Mouse (Mus musculus) heart, embryonic 14.5 days (tissue): ENCODE measurements around the gene Uvrag. TPM values are rescaled to one million over a fixed set of nuclear protein-coding genes. Genes with fewer than 3 reads are reported as not detected.

ENCODE experiments used
- ATAC-seq: fragments of 200-750 bp; cut with Nextera tagmentation; 2 replicates; pipeline ENCODE4 v1.8.0; 2017; ENCODE audit warnings: low read depth, moderate TSS enrichment; ENCODE audit not compliant: insufficient number of reproducible peaks, insufficient read depth, low FRiP score
- H3K27ac ChIP-seq, 2 experiments: fragments of 200-500 bp in 1 of 2; fragments of 300-500 bp in 1 of 2; sonication (generic) in 1 of 2; replicated peaks in 1 of 2; 2 replicates each; pipeline ENCODE4 v1.5.1; 2012 to 2014; ENCODE audit warnings: low read depth in 2 of 2, low read length in 2 of 2, control low read depth in 1 of 2, mild to moderate bottlenecking in 1 of 2, mixed read lengths in 1 of 2; ENCODE audit not compliant: control insufficient read depth in 1 of 2, insufficient read depth in 1 of 2
- H3K27me3 ChIP-seq: fragments of 300-500 bp; sonication (generic); 2 replicates; pipeline ENCODE4 v1.6.1; 2014; ENCODE audit warnings: mild to moderate bottlenecking, low read length, control low read depth; ENCODE audit not compliant: control insufficient read depth, insufficient read depth
- H3K36me3 ChIP-seq: fragments of 300-500 bp; sonication (generic); 2 replicates; pipeline ENCODE4 v1.6.1; 2014; ENCODE audit warnings: mild to moderate bottlenecking, control low read depth, low read length, mixed read lengths; ENCODE audit not compliant: control insufficient read depth, insufficient read depth
- H3K4me1 ChIP-seq, 2 experiments: fragments of 200-500 bp in 1 of 2; fragments of 300-500 bp in 1 of 2; sonication (generic) in 1 of 2; 2 replicates each; pipeline ENCODE4 v1.6.1; 2012 to 2014; ENCODE audit warnings: low read length in 2 of 2, control low read depth in 1 of 2, mixed read lengths in 1 of 2; ENCODE audit not compliant: control insufficient read depth in 2 of 2, insufficient read depth in 2 of 2
- H3K4me2 ChIP-seq: fragments of 300-500 bp; sonication (generic); 2 replicates; pipeline ENCODE4 v1.6.1; 2014; ENCODE audit warnings: mild to moderate bottlenecking, low read length
- H3K4me3 ChIP-seq, 2 experiments: fragments of 200-500 bp in 1 of 2; fragments of 300-500 bp in 1 of 2; sonication (generic) in 1 of 2; 2 replicates each; pipeline ENCODE4 v1.5.1; 2012 to 2014; ENCODE audit warnings: low read length in 2 of 2, mild to moderate bottlenecking in 2 of 2, control low read depth in 1 of 2, low read depth in 1 of 2, moderate library complexity in 1 of 2; ENCODE audit not compliant: control insufficient read depth in 1 of 2, insufficient read depth in 1 of 2
- H3K9ac ChIP-seq: fragments of 300-500 bp; sonication (generic); 2 replicates; pipeline ENCODE4 v1.6.1; 2014; ENCODE audit warnings: mild to moderate bottlenecking, low read length
- H3K9me3 ChIP-seq: fragments of 300-500 bp; sonication (generic); 2 replicates; pipeline ENCODE4 v1.6.1; 2016; ENCODE audit warnings: low read length, control low read depth; ENCODE audit not compliant: control insufficient read depth
- WGBS: fragments of 180-500 bp; shearing (Covaris S2); extraction: QIAGEN DNeasy Blood & Tissue Kit; methylation state at CpG from one replicate; pipeline ENCODE4 v1.1.7; 2014; 5-methylcytosine and 5-hydroxymethylcytosine counted together
- polyA plus RNA-seq: library from polyadenylated mRNA; unstranded; fragments of >200 nt; fragmentation: Nextera tagmentation; extraction: Ambion mirVana; gene quantifications from 2 replicates; pipeline ENCODE4 v1.2.1, GENCODE M21; 2014

Uvrag gene
- polyA plus RNA-seq, 1 experiment from 2014 or later, result 18.9 TPM

DNA sequence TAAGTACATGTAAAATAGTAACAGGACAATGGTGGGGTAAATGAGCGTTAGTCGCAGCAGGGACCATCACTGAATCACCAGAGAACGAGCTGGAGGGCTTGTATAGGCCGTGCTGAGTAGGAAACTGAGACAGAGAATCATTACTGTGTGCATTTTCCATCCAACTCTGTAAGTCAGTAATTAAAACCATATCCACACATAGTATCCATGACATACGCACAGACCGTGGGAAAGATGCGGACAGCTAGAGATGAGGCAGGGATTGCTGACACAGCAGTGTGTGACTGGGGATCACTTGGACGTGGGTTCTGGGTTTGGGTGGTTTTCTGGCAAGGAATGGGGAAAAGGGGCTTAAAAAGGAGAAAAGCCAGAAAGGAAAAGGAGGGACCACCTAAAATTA lies 81.0 kb downstream of the Uvrag start:
- 0 out of 2 replicates have a peak, but pooled peaks cover 3% of the 10 kb centered on the region for H3K36me3 ChIP-seq
- H3K4me2 ChIP-seq, result no peak overlapping the region
- H3K9me3 ChIP-seq, result no peaks in the 10 kb centered on the region
- no peak overlapping the region for H3K4me3 ChIP-seq
- no peak for ATAC-seq
- no peak overlapping the region for H3K9ac ChIP-seq
- H3K27ac ChIP-seq, result no peak overlapping the region
- WGBS, result 92% methylated on average over 8 of the region's 8 CpGs
- H3K27me3 ChIP-seq, result no peaks in the 10 kb centered on the region
- peaks cover 4% of the 10 kb centered on the region in 2 experiments; a peak in 2 of 4 replicates for H3K4me1 ChIP-seq

DNA sequence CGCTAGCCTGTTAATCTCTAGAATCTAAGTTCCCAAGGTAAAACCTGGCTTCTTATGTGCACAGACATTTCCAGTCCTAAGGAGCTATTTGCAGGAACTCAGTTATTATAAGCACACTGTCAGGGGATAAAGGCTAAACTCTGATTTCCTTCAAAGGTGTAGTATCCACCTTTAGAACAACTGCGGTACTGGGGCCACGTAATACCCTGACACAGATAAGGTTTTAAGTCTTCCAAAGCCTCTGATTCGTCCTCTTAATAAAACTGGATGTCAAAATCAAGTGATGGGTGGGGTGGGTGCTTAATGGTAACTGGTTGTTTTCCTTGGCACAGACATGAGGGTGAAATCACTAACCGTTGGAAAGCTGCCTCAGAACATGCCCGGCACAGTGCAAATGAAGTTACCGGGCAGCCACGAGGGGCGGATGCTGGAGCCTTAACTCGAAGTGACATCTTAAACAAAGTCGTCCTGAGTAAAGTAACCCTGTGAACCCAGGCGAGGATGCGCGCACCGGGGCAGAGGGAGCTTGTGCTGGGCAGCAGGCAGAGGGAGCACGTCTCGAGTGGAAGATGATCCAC lies 83.8 kb downstream of the Uvrag start:
- peaks cover 7% of the 10 kb centered on the region in 2 experiments; a peak in 3 of 4 replicates for H3K4me1 ChIP-seq
- ATAC-seq, result no peak
- 82% methylated on average over 17 of the region's 17 CpGs for WGBS
- H3K36me3 ChIP-seq, result 0 out of 2 replicates have a peak, but pooled peaks cover 3% of the 10 kb centered on the region
- no peak overlapping the region for H3K9ac ChIP-seq
- H3K9me3 ChIP-seq, result peaks cover 9% of the 10 kb centered on the region
- H3K27me3 ChIP-seq, result no peaks in the 10 kb centered on the region
- H3K4me3 ChIP-seq, result no peak overlapping the region
- H3K4me2 ChIP-seq, result no peak overlapping the region
- no peak overlapping the region for H3K27ac ChIP-seq

DNA sequence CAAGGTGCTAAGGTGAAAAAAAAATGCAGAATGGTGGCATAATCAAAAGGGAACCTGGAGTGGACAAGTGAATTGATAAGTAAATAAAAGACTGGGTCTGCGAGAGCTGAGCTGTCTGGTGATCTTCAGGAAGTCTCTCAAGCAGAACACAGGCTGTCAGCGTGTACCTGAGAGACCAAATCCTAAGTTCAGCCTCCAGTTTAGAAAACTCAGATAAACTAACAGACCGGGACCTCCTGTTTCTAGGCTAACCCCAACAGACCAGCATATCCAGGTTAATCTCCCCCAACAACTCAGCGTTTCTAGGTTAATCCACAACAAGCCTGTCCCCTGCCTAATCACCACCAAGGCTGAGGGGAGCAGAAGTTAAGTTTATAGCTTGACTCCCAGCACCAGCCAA lies 87.3 kb downstream of the Uvrag start:
- 84% methylated on average over 4 of the region's 4 CpGs for WGBS
- Histone ChIP-seq H3K36me3 (0 out of 2 replicates have a peak, but pooled peaks cover 3% of the 10 kb centered on the region), H3K4me2 (no peak overlapping the region), H3K9me3 (peaks cover 9% of the 10 kb centered on the region), H3K4me1 (peaks cover 9 to 16% of the 10 kb centered on the region in 2 experiments), H3K4me3 (no peak overlapping the region), H3K27me3 (no peaks in the 10 kb centered on the region), H3K9ac (no peak overlapping the region), H3K27ac (no peak overlapping the region)
- ATAC-seq, result no peak

DNA sequence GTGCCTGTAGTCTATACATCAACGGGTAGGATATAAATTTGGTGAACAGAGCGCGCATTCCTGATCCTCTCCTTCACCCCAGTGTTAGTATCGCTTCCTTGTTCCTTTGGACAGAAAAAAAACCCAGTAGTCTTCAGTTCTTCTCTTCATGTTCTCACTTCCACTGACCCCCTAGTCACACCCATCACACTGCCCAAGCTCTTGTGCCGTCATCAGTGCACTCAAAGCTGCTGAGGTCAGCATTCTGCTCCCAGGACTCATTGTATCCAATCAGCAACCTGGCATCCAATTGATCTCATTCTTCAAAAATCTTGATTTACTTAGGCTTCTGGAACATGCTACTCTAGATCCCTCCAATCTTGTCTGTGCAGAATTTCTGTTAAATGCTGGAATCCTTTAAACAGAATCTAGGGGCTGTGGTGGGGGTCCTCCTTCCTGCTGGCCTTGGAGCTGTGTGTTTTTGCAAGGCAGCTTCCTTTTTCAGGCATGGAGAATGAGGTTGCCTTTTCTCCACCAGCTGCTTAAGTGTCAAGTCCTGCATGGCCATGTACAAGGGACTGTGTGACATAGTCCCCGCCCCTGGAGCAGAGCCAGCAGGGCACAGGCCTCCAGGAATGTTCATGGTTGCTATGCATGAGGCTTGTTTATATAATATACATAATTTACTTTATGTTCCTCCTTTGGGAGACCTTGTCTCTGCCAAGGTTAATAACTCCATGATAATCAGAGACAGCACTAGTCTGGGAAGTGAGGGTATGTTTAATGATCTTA lies 88.3 kb downstream of the Uvrag start:
- no peak overlapping the region for H3K27ac ChIP-seq
- H3K9ac ChIP-seq, result no peak overlapping the region
- WGBS, result 87% methylated on average over 6 of the region's 6 CpGs
- H3K4me2 ChIP-seq, result no peak overlapping the region
- H3K4me3 ChIP-seq, result no peak overlapping the region
- no peak for ATAC-seq
- no peaks in the 10 kb centered on the region for H3K27me3 ChIP-seq
- H3K9me3 ChIP-seq, result peaks cover 9% of the 10 kb centered on the region
- H3K4me1 ChIP-seq, result peaks cover 9 to 16% of the 10 kb centered on the region in 2 experiments
- 0 out of 2 replicates have a peak, but pooled peaks cover 3% of the 10 kb centered on the region for H3K36me3 ChIP-seq

DNA sequence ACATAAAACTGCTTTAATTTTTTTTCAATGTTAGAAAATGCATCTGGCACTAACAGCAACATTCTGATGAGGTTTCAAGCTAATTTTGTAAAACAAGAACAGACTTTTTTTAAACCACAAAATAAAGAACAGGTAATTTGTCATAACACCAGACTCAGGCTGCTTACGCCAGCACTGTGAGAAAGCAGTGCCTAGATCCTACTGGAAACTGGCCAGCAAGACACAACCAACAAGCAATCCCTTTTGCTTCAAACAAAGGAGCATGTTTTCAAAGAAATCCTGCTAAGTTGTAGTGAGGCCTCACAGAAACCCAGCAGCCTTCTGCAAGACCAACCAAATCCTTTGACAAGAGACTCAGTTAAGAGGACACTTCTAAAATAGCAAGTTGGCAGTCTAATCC lies 90.1 kb downstream of the Uvrag start:
- no peaks in the 10 kb centered on the region for H3K36me3 ChIP-seq
- H3K27ac ChIP-seq, result peak overlapping the region in 1 of 2 experiments; percentile 53; a peak in 2 of 4 replicates
- no peak overlapping the region for H3K4me3 ChIP-seq
- no peaks in the 10 kb centered on the region for H3K27me3 ChIP-seq
- no peak overlapping the region; the same call in 1 of the 2 replicates for H3K4me2 ChIP-seq
- peaks cover 9% of the 10 kb centered on the region for H3K9me3 ChIP-seq
- ATAC-seq, result no peak
- H3K9ac ChIP-seq, result no peak overlapping the region
- peaks cover 10 to 17% of the 10 kb centered on the region in 2 experiments for H3K4me1 ChIP-seq
- 85% methylated on average over 1 of the region's 1 CpGs for whole genome bisulfite sequencing

DNA sequence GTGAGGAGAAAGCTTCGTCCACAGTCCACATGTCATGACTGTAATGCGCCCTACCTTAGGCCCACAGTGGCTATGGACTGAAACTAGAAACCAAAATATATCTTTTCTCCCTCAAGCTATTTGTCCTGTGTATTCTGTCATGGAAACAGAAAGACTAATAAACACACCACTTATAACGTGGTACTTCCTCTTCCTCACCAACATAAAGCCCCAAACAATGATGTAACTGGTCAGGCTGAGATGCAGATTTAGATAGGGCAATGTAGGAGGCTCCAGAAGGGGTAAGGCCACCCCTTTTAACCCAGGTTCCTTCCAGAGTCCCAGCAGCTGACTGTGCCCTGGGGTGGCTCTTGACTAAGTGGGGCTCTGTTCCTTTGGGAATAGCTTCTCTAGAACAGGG lies 91.0 kb downstream of the Uvrag start:
- Histone ChIP-seq H3K4me2 (no peak overlapping the region), H3K4me3 (no peak overlapping the region), H3K9me3 (peaks cover 9% of the 10 kb centered on the region), H3K27ac (no peak overlapping the region), H3K4me1 (peaks cover 11 to 25% of the 10 kb centered on the region in 2 experiments), H3K36me3 (no peaks in the 10 kb centered on the region), H3K9ac (no peak overlapping the region), H3K27me3 (no peaks in the 10 kb centered on the region)
- whole genome bisulfite sequencing, result 81% methylated on average over 3 of the region's 3 CpGs
- no peak for ATAC-seq

DNA sequence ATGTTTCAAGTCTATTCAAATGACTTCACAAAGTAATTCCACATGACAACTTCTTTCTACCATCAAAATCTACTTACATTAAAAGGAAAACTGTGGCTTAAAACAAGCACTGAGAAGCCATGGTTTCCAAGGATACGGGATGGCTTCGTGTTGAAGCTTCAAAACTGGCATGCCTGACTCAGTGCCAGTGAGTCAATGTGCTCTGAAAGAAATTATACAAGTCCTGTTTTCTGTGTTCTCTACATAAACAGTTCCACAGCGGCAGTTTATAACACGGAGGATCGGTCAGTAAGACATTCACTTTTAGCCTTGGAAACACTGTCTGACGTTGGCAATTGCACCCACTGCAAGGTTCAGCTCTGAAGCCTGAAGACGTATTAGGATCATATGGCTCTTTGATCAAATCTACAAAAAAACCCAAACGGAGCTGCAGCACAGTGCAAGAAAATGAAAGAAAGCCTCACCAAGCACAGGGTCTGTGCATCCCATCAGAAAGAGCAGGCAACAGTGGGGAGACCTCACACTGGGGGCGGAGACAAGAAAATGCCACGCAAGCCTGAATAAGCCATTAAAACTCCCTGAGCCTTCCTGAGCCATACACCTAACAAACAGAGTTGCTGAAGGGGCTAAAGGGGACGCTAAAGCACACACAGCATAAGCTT lies 94.3 kb downstream of the Uvrag start:
- no peaks in the 10 kb centered on the region for H3K36me3 ChIP-seq
- no peaks in the 10 kb centered on the region for H3K9me3 ChIP-seq
- no peak for ATAC-seq
- H3K4me3 ChIP-seq, result no peak overlapping the region
- peaks cover 14 to 33% of the 10 kb centered on the region in 2 experiments for H3K4me1 ChIP-seq
- no peak overlapping the region for H3K4me2 ChIP-seq
- H3K9ac ChIP-seq, result no peak overlapping the region
- WGBS, result 78% methylated on average over 11 of the region's 11 CpGs
- no peak overlapping the region for H3K27ac ChIP-seq
- no peaks in the 10 kb centered on the region for H3K27me3 ChIP-seq
